Mouse (Mus musculus) liver, embryonic 14.5 days (tissue): ENCODE results near the gene Ddx27.

Experiments
- CTCF ChIP-seq: IDR thresholded peaks from 2 replicates; pipeline ENCODE4 v1.5.1; 2016; ENCODE audit warnings: antibody characterized with exemption, low read depth, control low read depth
- EP300 ChIP-seq: IDR thresholded peaks from 2 replicates; pipeline ENCODE4 v1.6.1; 2016; ENCODE audit warnings: antibody characterized with exemption, low read depth

DNA sequence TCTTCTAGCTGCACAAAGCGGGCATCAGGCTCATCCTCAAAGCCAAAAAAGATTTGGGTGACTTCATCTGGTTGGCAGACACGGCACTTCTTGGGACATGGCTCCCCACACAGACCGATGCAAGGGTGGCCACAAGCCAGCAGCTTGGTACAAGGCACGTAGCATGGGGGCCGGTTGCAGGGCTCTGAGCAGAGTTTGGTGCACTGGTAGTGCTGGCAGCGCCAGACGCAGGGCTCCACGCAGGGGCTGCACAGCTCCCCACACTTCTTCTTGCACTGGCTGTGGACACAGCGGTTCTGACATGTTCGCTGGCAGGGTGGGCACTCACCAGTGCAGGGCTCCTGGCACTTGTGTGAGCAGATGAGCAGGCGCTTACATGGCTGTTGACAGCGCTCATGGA lies 22.7 kb downstream of the Ddx27 start:
- TF ChIP-seq CTCF = no peak
- no peak for TF ChIP-seq EP300
